ENCODE assay signal across 8 mouse cellular contexts in the genomic region with DNA sequence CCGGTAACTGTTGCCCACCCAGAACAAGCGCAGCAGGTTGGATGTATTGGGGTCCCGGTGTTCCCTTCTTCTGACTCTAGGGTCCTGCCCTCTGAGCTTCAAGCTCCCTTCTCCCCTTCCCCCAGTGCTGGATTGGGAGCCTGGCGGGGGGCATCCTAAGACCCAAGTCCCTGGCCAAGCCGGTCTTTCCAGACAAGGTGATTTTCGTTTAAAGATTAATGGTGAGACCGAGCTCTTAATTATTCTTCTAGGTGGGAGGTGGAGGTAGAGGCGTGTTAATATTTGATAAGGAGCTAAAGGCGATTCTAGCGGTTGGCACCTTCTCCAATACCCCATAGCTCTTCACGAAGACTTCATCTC. TPM values are rescaled to one million over a fixed set of nuclear protein-coding genes. Genes with fewer than 3 reads are reported as not detected.
DNase-seq lines count a peak whose midpoint lies in the region; ATAC-seq lines count a peak whose summit lies in the region.

No protein-coding gene starts in this region.

- DNase-seq in heart, embryonic 10.5 days (ENCODE audit: low spot score): no peak
- no peak for DNase-seq in heart, adult 11 months
- no peak for DNase-seq in spleen, postnatal 4 days (ENCODE audit: low spot score in 2 of 2)
- DNase-seq in right cerebral cortex, postnatal 36 days (ENCODE audit: low spot score in 2 of 2): no peak
- DNase-seq in urinary bladder, postnatal 25 days (ENCODE audit: low spot score): no peak

- H3K27me3 ChIP-seq in heart, embryonic 10.5 days (ENCODE audit: insufficient read depth, poor library complexity, severe bottlenecking): peaks cover 38% of the 10 kb centered on the region
- H3K27me3 ChIP-seq in hindbrain, embryonic 15.5 days: peaks cover 41% of the 10 kb centered on the region
- peaks cover 54% of the 10 kb centered on the region for H3K27me3 ChIP-seq in limb, embryonic 13.5 days

- H3K9me3 ChIP-seq in heart, embryonic 10.5 days: no peaks in the 10 kb centered on the region
- H3K9me3 ChIP-seq in hindbrain, embryonic 15.5 days: no peaks in the 10 kb centered on the region
- H3K9me3 ChIP-seq in limb, embryonic 13.5 days: no peaks in the 10 kb centered on the region

- ATAC-seq in hindbrain, embryonic 15.5 days (ENCODE audit: low FRiP score, low read depth): no peak
- ATAC-seq in limb, embryonic 13.5 days (ENCODE audit: low FRiP score, low read depth): no peak

- no peaks in the 10 kb centered on the region for H3K36me3 ChIP-seq in heart, embryonic 10.5 days
- no peaks in the 10 kb centered on the region for H3K36me3 ChIP-seq in hindbrain, embryonic 15.5 days
- H3K36me3 ChIP-seq in limb, embryonic 13.5 days: no peaks in the 10 kb centered on the region

- 3% methylated on average over 11 of the region's 11 CpGs for WGBS in heart, embryonic 10.5 days
- 6% methylated on average over 11 of the region's 11 CpGs for WGBS in hindbrain, embryonic 15.5 days
- 3% methylated on average over 11 of the region's 11 CpGs for WGBS in limb, embryonic 13.5 days

- H3K27ac ChIP-seq in heart, embryonic 10.5 days: no peak overlapping the region
- peak overlapping the region; percentile 70 for H3K27ac ChIP-seq in brown adipose tissue, adult 24 weeks (replicated peaks; ENCODE audit: low read depth, low read length)
- no peak overlapping the region for H3K27ac ChIP-seq in hindbrain, embryonic 15.5 days (replicated peaks)
- no peak overlapping the region for H3K27ac ChIP-seq in limb, embryonic 13.5 days

- no peak overlapping the region for H3K9ac ChIP-seq in hindbrain, embryonic 15.5 days
- H3K9ac ChIP-seq in limb, embryonic 13.5 days: no peak overlapping the region

- H3K4me3 ChIP-seq in heart, embryonic 10.5 days: peak overlapping the region; percentile 54
- H3K4me3 ChIP-seq in brown adipose tissue, adult 24 weeks (ENCODE audit: insufficient read depth, low read depth, low read length): peak overlapping the region; percentile 80
- peak overlapping the region; percentile 38 for H3K4me3 ChIP-seq in hindbrain, embryonic 15.5 days
- peak overlapping the region; percentile 33 for H3K4me3 ChIP-seq in limb, embryonic 13.5 days

- H3K4me2 ChIP-seq in hindbrain, embryonic 15.5 days: peak overlapping the region; percentile 73
- peak overlapping the region; percentile 59 for H3K4me2 ChIP-seq in limb, embryonic 13.5 days (replicated peaks)

- H3K4me1 ChIP-seq in heart, embryonic 10.5 days: peaks cover 31% of the 10 kb centered on the region
- H3K4me1 ChIP-seq in brown adipose tissue, adult 24 weeks (ENCODE audit: control insufficient read depth, insufficient read depth, insufficient read length, low read length): peaks cover 2% of the 10 kb centered on the region; the same call in 1 of the 2 replicates
- peaks cover 11% of the 10 kb centered on the region for H3K4me1 ChIP-seq in hindbrain, embryonic 15.5 days (replicated peaks)
- peaks cover 20% of the 10 kb centered on the region for H3K4me1 ChIP-seq in limb, embryonic 13.5 days

RNA-seq across cellular contexts. Expression of gene Car4, which starts 0.7 kb away (rescaled TPM):
- 24.1 and 38.2 TPM in 2 replicates for polyA plus RNA-seq in heart, embryonic 10.5 days (2016; fragmentation: Nextera tagmentation; extraction: Ambion mirVana)
- 26.3 and 58.9 TPM in 2 replicates for polyA plus RNA-seq in brown adipose tissue, adult 24 weeks (2012; ENCODE audit: insufficient read depth, insufficient read length, missing spikeins)
- polyA plus RNA-seq in hindbrain, embryonic 15.5 days (2015; fragmentation: Nextera tagmentation; extraction: Ambion mirVana): 3.8 and 4.1 TPM in 2 replicates
- 0.23 and 0.26 TPM in 2 replicates for polyA plus RNA-seq in limb, embryonic 13.5 days (2015; fragmentation: Nextera tagmentation; extraction: Ambion mirVana)

RNA-seq across cellular contexts. Expression of gene Znhit3, which starts 42.1 kb away (rescaled TPM):
- polyA plus RNA-seq in heart, embryonic 10.5 days (2016; fragmentation: Nextera tagmentation; extraction: Ambion mirVana): 55.1 and 78.2 TPM in 2 replicates
- polyA plus RNA-seq in brown adipose tissue, adult 24 weeks (2012; ENCODE audit: insufficient read depth, insufficient read length, missing spikeins): 18.5 and 22.0 TPM in 2 replicates
- 67.6 and 67.9 TPM in 2 replicates for polyA plus RNA-seq in hindbrain, embryonic 15.5 days (2015; fragmentation: Nextera tagmentation; extraction: Ambion mirVana)
- polyA plus RNA-seq in limb, embryonic 13.5 days (2015; fragmentation: Nextera tagmentation; extraction: Ambion mirVana): 61.8 and 68.3 TPM in 2 replicates
